Mouse (Mus musculus): ENCODE data around the gene Hist1h2af. TPM values are rescaled to one million over a fixed set of nuclear protein-coding genes. Genes with fewer than 3 reads are reported as not detected.
"Not testable (repeated sequence)": the region's sequence is repeated elsewhere in the genome, so short reads cannot be mapped to it uniquely, and the experiment has no call there.

Gene Hist1h2af
- polyA plus RNA-seq, 1 experiment from 2014 or later, result 9.2 TPM

GRCm38 (mm10) chr13:23537006-23537710 lies 3.5 kb downstream of the Hist1h2af start:
- 74% methylated on average over 3 of the region's 3 CpGs for WGBS
- no peaks in the 10 kb centered on the region for H3K27me3 ChIP-seq (ENCODE audit: control insufficient read depth, insufficient read depth, low read length)
- H3K4me1 ChIP-seq (ENCODE audit: control insufficient read depth, insufficient read depth, low read length), result peaks cover 28% of the 10 kb centered on the region
- no peaks in the 10 kb centered on the region for H3K36me3 ChIP-seq (ENCODE audit: control insufficient read depth, insufficient read depth)
- ATAC-seq (replicated peaks; ENCODE audit: extremely low read depth, insufficient read depth, low FRiP score), result no peak
- H3K9ac ChIP-seq (ENCODE audit: low read length), result no peak overlapping the region
- no peaks in the 10 kb centered on the region for H3K9me3 ChIP-seq (replicated peaks; ENCODE audit: control insufficient read depth, low read length)
- H3K4me2 ChIP-seq (ENCODE audit: low read depth, low read length), result peak overlapping the region; percentile 75; the same call in 1 of the 2 replicates
- H3K4me3 ChIP-seq (ENCODE audit: low read length), result no peak overlapping the region
- H3K27ac ChIP-seq (ENCODE audit: low read length), result no peak overlapping the region

GRCm38 (mm10) chr13:23538249-23538648 lies 4.5 kb downstream of the Hist1h2af start:
- no peaks in the 10 kb centered on the region for H3K36me3 ChIP-seq (ENCODE audit: control insufficient read depth, insufficient read depth)
- H3K9ac ChIP-seq (ENCODE audit: low read length), result no peak overlapping the region
- 79% methylated on average over 5 of the region's 5 CpGs for WGBS
- ATAC-seq (replicated peaks; ENCODE audit: extremely low read depth, insufficient read depth, low FRiP score), result no peak
- no peaks in the 10 kb centered on the region for H3K27me3 ChIP-seq (ENCODE audit: control insufficient read depth, insufficient read depth, low read length)
- no peak overlapping the region for H3K4me3 ChIP-seq (ENCODE audit: low read length)
- H3K4me1 ChIP-seq (ENCODE audit: control insufficient read depth, insufficient read depth, low read length), result peaks cover 23% of the 10 kb centered on the region
- H3K4me2 ChIP-seq (ENCODE audit: low read depth, low read length), result no peak overlapping the region
- no peaks in the 10 kb centered on the region for H3K9me3 ChIP-seq (replicated peaks; ENCODE audit: control insufficient read depth, low read length)
- H3K27ac ChIP-seq (ENCODE audit: low read length), result no peak overlapping the region

DNA sequence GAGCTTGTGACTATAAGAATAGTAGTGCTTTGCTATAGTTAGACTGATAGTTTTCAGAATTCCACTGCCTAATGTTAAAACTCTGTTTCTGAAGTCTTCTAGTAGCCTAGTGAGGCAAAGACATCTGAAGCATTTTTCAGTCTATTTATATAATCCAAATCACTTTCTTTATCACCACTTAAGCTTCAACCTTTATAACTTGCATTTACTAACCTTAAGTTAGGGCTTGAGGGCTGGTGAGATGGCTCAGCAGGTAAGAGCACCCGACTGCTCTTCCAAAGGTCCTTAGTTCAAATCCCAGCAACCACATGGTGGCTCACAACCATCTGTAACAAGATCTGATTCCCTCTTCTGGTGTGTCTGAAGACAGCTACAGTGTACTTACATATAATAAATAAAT lies 6.1 kb downstream of the Hist1h2af start:
- H3K9ac ChIP-seq (ENCODE audit: low read length); ATAC-seq (replicated peaks; ENCODE audit: extremely low read depth, insufficient read depth, low FRiP score); H3K36me3 ChIP-seq (ENCODE audit: control insufficient read depth, insufficient read depth); H3K27me3 ChIP-seq (ENCODE audit: control insufficient read depth, insufficient read depth, low read length); H3K4me3 ChIP-seq (ENCODE audit: low read length); H3K4me2 ChIP-seq (ENCODE audit: low read depth, low read length); H3K27ac ChIP-seq (ENCODE audit: low read length); H3K9me3 ChIP-seq (replicated peaks; ENCODE audit: control insufficient read depth, low read length): not testable (repeated sequence)
- 56% methylated on average over 1 of the region's 1 CpGs for WGBS
- H3K4me1 ChIP-seq (ENCODE audit: control insufficient read depth, insufficient read depth, low read length), result peaks cover 15% of the 10 kb centered on the region

DNA sequence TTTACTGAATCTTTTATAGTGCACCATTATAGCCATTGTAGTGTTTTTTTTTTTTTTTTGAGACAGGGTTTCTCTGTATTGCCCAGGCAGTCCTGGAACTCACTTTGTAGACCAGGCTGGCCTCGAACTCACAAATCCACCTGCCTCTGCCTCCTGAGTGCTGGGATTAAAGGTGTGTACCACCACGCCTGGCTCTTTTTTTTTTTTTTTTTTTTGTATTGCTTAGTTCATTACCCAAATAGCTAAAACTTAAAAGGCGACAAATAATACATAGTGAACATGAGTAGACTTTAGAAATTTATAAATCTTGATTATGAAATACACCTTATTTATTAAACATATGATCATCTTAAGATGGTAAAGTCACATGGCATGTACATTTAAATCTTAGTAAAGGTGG lies 7.8 kb downstream of the Hist1h2af start:
- no peak overlapping the region for H3K9ac ChIP-seq (ENCODE audit: low read length)
- no peaks in the 10 kb centered on the region for H3K36me3 ChIP-seq (ENCODE audit: control insufficient read depth, insufficient read depth)
- no peaks in the 10 kb centered on the region for H3K9me3 ChIP-seq (replicated peaks; ENCODE audit: control insufficient read depth, low read length)
- no peaks in the 10 kb centered on the region for H3K27me3 ChIP-seq (ENCODE audit: control insufficient read depth, insufficient read depth, low read length)
- H3K4me2 ChIP-seq (ENCODE audit: low read depth, low read length), result no peak overlapping the region
- H3K4me1 ChIP-seq (ENCODE audit: control insufficient read depth, insufficient read depth, low read length), result peaks cover 11% of the 10 kb centered on the region
- H3K4me3 ChIP-seq (ENCODE audit: low read length), result no peak overlapping the region
- 79% methylated on average over 3 of the region's 3 CpGs for WGBS
- ATAC-seq (replicated peaks; ENCODE audit: extremely low read depth, insufficient read depth, low FRiP score), result no peak
- H3K27ac ChIP-seq (ENCODE audit: low read length), result no peak overlapping the region

DNA sequence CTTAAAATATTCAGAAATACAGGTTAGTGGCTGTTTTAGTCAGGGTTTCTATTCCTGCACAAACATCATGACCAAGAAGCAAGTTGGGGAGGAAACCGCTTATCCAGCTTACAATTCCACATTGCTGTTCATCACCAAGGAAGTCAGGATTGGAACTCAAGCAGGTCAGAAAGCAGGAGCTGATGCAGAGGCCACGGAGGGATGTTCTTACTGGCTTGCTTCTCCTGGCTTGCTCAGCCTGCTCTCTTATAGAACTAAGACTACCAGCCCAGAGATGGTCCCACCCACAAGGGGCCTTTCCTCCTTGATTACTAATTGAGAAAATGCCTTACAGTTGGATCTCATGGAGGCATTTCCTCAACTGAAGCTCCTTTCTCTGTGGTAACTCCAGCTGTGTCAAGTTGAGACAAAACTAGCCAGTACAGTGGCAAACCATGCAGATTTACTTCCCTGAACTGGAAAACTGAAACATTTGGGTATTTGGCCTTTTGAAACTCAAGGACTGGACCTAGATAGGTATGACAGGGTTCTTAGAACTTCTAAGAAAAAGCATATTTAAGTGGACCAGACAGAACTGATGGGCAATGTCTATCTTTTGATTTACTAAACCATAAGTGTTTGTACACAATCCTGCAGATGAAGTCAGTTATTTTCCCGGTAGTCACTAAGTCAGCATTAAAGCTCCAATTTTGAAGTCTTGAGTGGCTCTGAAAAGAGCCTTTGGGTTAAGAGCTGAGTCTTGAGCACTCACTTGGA lies 8.7 kb downstream of the Hist1h2af start:
- not testable (repeated sequence) for H3K27me3 ChIP-seq (ENCODE audit: control insufficient read depth, insufficient read depth, low read length); H3K36me3 ChIP-seq (ENCODE audit: control insufficient read depth, insufficient read depth); ATAC-seq (replicated peaks; ENCODE audit: extremely low read depth, insufficient read depth, low FRiP score); H3K4me1 ChIP-seq (ENCODE audit: control insufficient read depth, insufficient read depth, low read length); H3K9me3 ChIP-seq (replicated peaks; ENCODE audit: control insufficient read depth, low read length)
- WGBS, result 11% methylated on average over 3 of the region's 3 CpGs
- peak overlapping the region; percentile 91 for H3K27ac ChIP-seq (ENCODE audit: low read length)
- peak overlapping the region; percentile 72 for H3K9ac ChIP-seq (ENCODE audit: low read length)
- H3K4me3 ChIP-seq (ENCODE audit: low read length), result peak overlapping the region; percentile 63
- H3K4me2 ChIP-seq (ENCODE audit: low read depth, low read length), result peak overlapping the region; percentile 87

GRCm38 (mm10) chr13:23542999-23543607 lies 9.4 kb downstream of the Hist1h2af start, which contains the start of gene Hist1h2bh:
Hist1h2bh (minus strand) TSS chr13:23543392.
- Histone ChIP-seq H3K27ac (ENCODE audit: low read length) (peak within 1 kb of the TSS; percentile 92), H3K9ac (ENCODE audit: low read length) (peak within 1 kb of the TSS; percentile 72), H3K4me2 (ENCODE audit: low read depth, low read length) (peak within 1 kb of the TSS; percentile 87), H3K4me3 (ENCODE audit: low read length) (peak within 1 kb of the TSS; percentile 63)
- not testable (repeated sequence) for H3K4me1 ChIP-seq (ENCODE audit: control insufficient read depth, insufficient read depth, low read length); H3K9me3 ChIP-seq (replicated peaks; ENCODE audit: control insufficient read depth, low read length); H3K36me3 ChIP-seq (ENCODE audit: control insufficient read depth, insufficient read depth); H3K27me3 ChIP-seq (ENCODE audit: control insufficient read depth, insufficient read depth, low read length)
- under 1% methylated on average over 29 of the region's 42 CpGs for WGBS
- peak; percentile 90 for ATAC-seq (replicated peaks; ENCODE audit: extremely low read depth, insufficient read depth, low FRiP score)

- WGBS, result under 1% methylated on average over 25 of the region's 45 CpGs
- peak; percentile 92 for ATAC-seq (replicated peaks; ENCODE audit: extremely low read depth, insufficient read depth, low FRiP score)
- Histone ChIP-seq H3K36me3 (ENCODE audit: control insufficient read depth, insufficient read depth) (no peaks in the 10 kb centered on the region), H3K9me3 (replicated peaks; ENCODE audit: control insufficient read depth, low read length) (no peaks in the 10 kb centered on the region), H3K4me3 (ENCODE audit: low read length) (peak within 1 kb of the TSS; percentile 63), H3K4me1 (ENCODE audit: control insufficient read depth, insufficient read depth, low read length) (peaks cover 4% of the 10 kb centered on the region), H3K4me2 (ENCODE audit: low read depth, low read length) (peak within 1 kb of the TSS; percentile 87), H3K27me3 (ENCODE audit: control insufficient read depth, insufficient read depth, low read length) (no peaks in the 10 kb centered on the region), H3K9ac (ENCODE audit: low read length) (peak within 1 kb of the TSS; percentile 75), H3K27ac (ENCODE audit: low read length) (peak within 1 kb of the TSS; percentile 92)
Measured at GRCm38 (mm10) chr13:23543965-23544786, 10.5 kb downstream of the Hist1h2af start, which contains the start of gene Hist1h3f. Hist1h3f (plus strand) TSS chr13:23544052.

DNA sequence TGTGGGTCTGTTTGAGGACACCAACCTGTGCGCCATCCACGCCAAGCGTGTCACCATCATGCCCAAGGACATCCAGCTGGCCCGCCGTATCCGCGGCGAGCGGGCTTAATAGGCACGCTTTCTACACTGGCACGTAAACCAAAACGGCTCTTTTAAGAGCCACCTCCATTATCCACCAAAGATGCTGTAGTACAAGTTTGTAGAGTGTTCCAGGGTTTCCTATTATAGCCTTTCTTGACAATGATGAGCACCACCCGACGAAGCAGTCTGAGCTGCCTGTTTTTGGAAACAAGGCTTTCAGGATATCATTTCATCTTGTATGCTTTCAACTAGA lies 11.0 kb downstream of the Hist1h2af start:
- H3K36me3 ChIP-seq (ENCODE audit: control insufficient read depth, insufficient read depth); H3K4me1 ChIP-seq (ENCODE audit: control insufficient read depth, insufficient read depth, low read length); ATAC-seq (replicated peaks; ENCODE audit: extremely low read depth, insufficient read depth, low FRiP score); H3K27me3 ChIP-seq (ENCODE audit: control insufficient read depth, insufficient read depth, low read length); H3K9me3 ChIP-seq (replicated peaks; ENCODE audit: control insufficient read depth, low read length): not testable (repeated sequence)
- peak overlapping the region; percentile 59 for H3K4me3 ChIP-seq (ENCODE audit: low read length)
- 0% methylated on average over 13 of the region's 14 CpGs for WGBS
- peak overlapping the region; percentile 55 for H3K4me2 ChIP-seq (ENCODE audit: low read depth, low read length)
- H3K9ac ChIP-seq (ENCODE audit: low read length), result peak overlapping the region; percentile 75; the same call in 1 of the 2 replicates
- peak overlapping the region; percentile 92 for H3K27ac ChIP-seq (ENCODE audit: low read length)
